Mouse (Mus musculus) myocyte (in vitro differentiated cells): ENCODE data around the gene Wnk4. TPM values are rescaled to one million over a fixed set of nuclear protein-coding genes. Genes with fewer than 3 reads are reported as not detected.
"Not testable (repeated sequence)": the region's sequence is repeated elsewhere in the genome, so short reads cannot be mapped to it uniquely, and the experiment has no call there.

Experiments
- H3K27me3 ChIP-seq: one replicate; pipeline ENCODE4 v1.6.1; 2011; ENCODE audit not compliant: control insufficient read depth, insufficient read depth, insufficient read length
- H3K36me3 ChIP-seq: one replicate; pipeline ENCODE4 v1.6.1; 2011; ENCODE audit not compliant: control insufficient read depth, insufficient read depth
- H3K4me2 ChIP-seq: one replicate; pipeline ENCODE4 v1.6.1; 2011; ENCODE audit warnings: low read depth, control low read depth
- H3K4me3 ChIP-seq: one replicate; pipeline ENCODE4 v1.5.1; 2011; ENCODE audit warnings: mild to moderate bottlenecking, control low read depth, moderate library complexity
- H3K79me2 ChIP-seq: one replicate; pipeline ENCODE4 v1.6.1; 2011; ENCODE audit not compliant: control insufficient read depth, insufficient read depth
- H3ac ChIP-seq: one replicate; pipeline ENCODE4 v1.6.1; 2011; ENCODE audit not compliant: control insufficient read depth, insufficient read length
- CEBPB ChIP-seq: IDR thresholded peaks from 2 replicates; pipeline ENCODE4 v1.6.1; 2011; ENCODE audit warnings: mild to moderate bottlenecking, moderate library complexity; ENCODE audit not compliant: poor library complexity, insufficient read depth, severe bottlenecking
- E2F4 ChIP-seq: IDR thresholded peaks from one replicate; pipeline ENCODE4 v1.6.1; 2011; ENCODE audit warnings: mild to moderate bottlenecking, control low read depth, moderate library complexity; ENCODE audit not compliant: insufficient read depth
- MAX ChIP-seq: IDR thresholded peaks from one replicate; pipeline ENCODE4 v1.6.1; 2011; ENCODE audit warnings: low read depth, mild to moderate bottlenecking, control low read depth
- MYOD1 ChIP-seq, 3 experiments: IDR thresholded peaks; one replicate each; pipeline ENCODE4 v1.6.1; 2011; ENCODE audit warnings: control low read depth in 2 of 3, low read depth in 2 of 3, mild to moderate bottlenecking in 2 of 3, moderate library complexity in 1 of 3; ENCODE audit not compliant: insufficient read length in 2 of 3, control insufficient read depth in 1 of 3
- MYOG ChIP-seq, 3 experiments: IDR thresholded peaks; one replicate each; pipeline ENCODE4 v1.6.1; 2011; ENCODE audit warnings: control low read depth in 2 of 3, low read depth in 2 of 3, mild to moderate bottlenecking in 2 of 3; ENCODE audit not compliant: insufficient read length in 2 of 3, control insufficient read depth in 1 of 3, insufficient read depth in 1 of 3
- POLR2A ChIP-seq: IDR thresholded peaks from one replicate; pipeline ENCODE4 v1.6.1; 2011; ENCODE audit warnings: low read depth, mild to moderate bottlenecking, control low read depth, moderate library complexity; ENCODE audit not compliant: insufficient read length
- POLR2AphosphoS2 ChIP-seq: IDR thresholded peaks from one replicate; pipeline ENCODE4 v1.6.1; 2011; ENCODE audit warnings: low read depth, control low read depth; ENCODE audit not compliant: insufficient read length
- REST ChIP-seq: IDR thresholded peaks from one replicate; pipeline ENCODE4 v1.6.1; 2011; ENCODE audit warnings: mild to moderate bottlenecking, control low read depth, moderate library complexity; ENCODE audit not compliant: insufficient read depth, insufficient read length
- SRF ChIP-seq: IDR thresholded peaks from one replicate; pipeline ENCODE4 v1.6.1; 2011; ENCODE audit warnings: low read depth; ENCODE audit not compliant: control insufficient read depth, insufficient read length
- TCF12 ChIP-seq: IDR thresholded peaks from one replicate; pipeline ENCODE4 v1.6.1; 2011; ENCODE audit warnings: mild to moderate bottlenecking, control low read depth; ENCODE audit not compliant: poor library complexity, insufficient read depth, severe bottlenecking
- TCF3 ChIP-seq: IDR thresholded peaks from one replicate; pipeline ENCODE4 v1.6.1; 2011; ENCODE audit warnings: low read depth, control low read depth; ENCODE audit not compliant: insufficient read length
- USF1 ChIP-seq: IDR thresholded peaks from one replicate; pipeline ENCODE4 v1.6.1; 2011; ENCODE audit warnings: low read depth, mild to moderate bottlenecking, control low read depth, moderate library complexity
- polyA plus RNA-seq: library from polyadenylated mRNA; unstranded; fragments of >200 nt; fragmentation: generic; extraction: Trizol; gene quantifications from one replicate; pipeline ENCODE4 v1.2.1, GENCODE M21; 2012; ENCODE audit warnings: missing spikeins

The Wnk4 gene
- polyA plus RNA-seq, 1 experiment: 0.19 TPM

DNA sequence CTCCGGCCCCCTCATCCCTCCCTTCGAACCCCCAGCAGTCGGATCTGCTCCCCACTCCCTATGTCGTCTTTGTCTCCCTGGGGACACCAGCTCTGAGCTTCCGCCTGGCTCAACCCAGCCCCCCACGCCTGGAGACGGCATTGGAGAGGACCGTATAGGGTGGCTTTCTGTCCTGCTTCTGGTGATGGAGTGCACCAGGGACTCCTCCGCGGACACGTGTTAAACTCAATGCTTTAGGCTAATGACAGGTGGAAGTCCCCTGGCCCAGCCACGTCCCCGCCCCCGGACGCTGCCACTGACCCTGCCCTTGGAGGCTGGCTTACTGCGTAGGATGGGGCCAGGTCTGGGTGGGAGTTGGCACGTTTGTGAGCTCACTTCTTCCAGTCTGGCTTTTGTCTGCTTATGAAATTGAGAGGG is 56.1 kb downstream of the Wnk4 start:
- peaks cover 25% of the 10 kb centered on the region for H3K36me3 ChIP-seq
- peak overlapping the region; percentile 29 for H3ac ChIP-seq
- peak overlapping the region; percentile 89 for H3K4me2 ChIP-seq
- TF ChIP-seq TCF3: no peak
- peak in 2 of 3 experiments; percentile 21 to 27 for TF ChIP-seq MYOD1 (IDR thresholded peaks at IDR 0.05; ENCODE audit: control insufficient read depth in 1 of 3, insufficient read length in 2 of 3, low read depth in 2 of 3)
- no peaks in the 10 kb centered on the region for H3K27me3 ChIP-seq
- peaks cover 29% of the 10 kb centered on the region for H3K79me2 ChIP-seq
- peak overlapping the region; percentile 95 for H3K4me3 ChIP-seq

DNA sequence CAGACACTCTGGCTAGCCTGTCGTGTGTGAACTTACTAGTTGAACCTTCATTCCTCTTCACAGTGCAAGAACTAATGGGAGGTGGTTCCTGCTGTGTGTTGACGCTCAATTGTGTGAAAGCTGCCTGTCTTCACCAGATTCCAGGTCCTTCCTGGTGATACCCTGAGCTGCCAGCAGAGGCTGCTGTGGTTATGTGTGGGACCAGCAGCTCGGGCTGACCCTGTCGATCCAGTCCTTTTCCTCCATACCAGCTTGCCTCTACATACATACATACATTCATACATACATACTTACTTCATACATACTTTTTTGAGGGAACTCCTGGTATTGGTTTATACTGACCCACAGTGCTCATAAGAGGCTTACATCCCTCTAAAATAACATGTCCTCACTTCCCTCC is 63.2 kb downstream of the Wnk4 start:
- TF ChIP-seq POLR2A (no peak), POLR2AphosphoS2 (peak; percentile 4)
- Histone ChIP-seq H3K36me3 (peaks cover 54% of the 10 kb centered on the region), H3K79me2 (peaks cover 4% of the 10 kb centered on the region), H3ac (no peak overlapping the region), H3K4me3 (no peak overlapping the region), H3K4me2 (no peak overlapping the region), H3K27me3 (no peaks in the 10 kb centered on the region)

DNA sequence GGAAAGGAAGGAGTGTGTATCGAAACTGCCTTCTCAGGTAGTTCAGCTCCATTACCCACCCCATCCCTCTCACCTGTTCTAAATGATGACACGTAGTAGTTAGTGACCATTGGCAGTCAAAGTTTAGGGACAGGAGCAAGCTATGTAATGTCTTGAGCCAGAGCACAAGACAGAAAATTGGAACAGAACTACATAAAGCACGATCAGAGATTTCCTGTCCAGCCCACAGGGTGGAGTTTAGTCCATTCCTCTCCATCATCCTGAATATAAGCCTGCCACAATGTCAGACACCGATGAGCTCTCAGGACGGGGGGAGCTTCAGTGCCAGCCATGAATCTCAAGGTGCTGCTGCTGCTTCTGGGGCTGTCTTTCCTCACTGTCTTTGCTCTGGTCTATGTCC is 64.4 kb downstream of the Wnk4 start, which contains the start of gene Aoc2:
Gene Aoc2 (plus strand): TSS at position 301 of the 400 bp plus-strand sequence.
- H3K27me3 ChIP-seq: no peaks in the 10 kb centered on the region
- TF ChIP-seq TCF3 (no peak), E2F4 (no peak)
- H3K4me3 ChIP-seq: no peak within 1 kb of the TSS
- H3K79me2 ChIP-seq: no peaks in the 10 kb centered on the region
- no peak within 1 kb of the TSS for H3K4me2 ChIP-seq
- no peak within 1 kb of the TSS for H3ac ChIP-seq
- H3K36me3 ChIP-seq: peaks cover 47% of the 10 kb centered on the region

DNA sequence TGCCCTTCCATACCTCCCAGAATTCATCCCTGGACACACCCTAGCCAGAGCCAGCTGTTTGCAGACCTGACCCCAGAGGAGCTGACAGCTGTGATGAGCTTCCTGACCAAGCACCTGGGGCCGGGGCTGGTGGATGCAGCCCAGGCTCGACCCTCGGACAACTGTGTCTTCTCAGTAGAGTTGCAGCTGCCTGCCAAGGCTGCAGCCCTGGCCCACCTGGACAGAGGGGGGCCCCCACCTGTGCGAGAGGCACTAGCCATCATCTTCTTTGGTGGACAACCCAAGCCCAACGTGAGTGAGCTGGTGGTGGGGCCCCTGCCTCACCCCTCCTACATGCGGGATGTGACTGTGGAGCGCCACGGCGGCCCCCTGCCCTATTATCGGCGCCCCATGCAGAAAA is 64.8 kb downstream of the Wnk4 start:
- not testable (repeated sequence) for H3ac ChIP-seq, H3K4me3 ChIP-seq, H3K79me2 ChIP-seq, H3K4me2 ChIP-seq, H3K27me3 ChIP-seq
- peaks cover 42% of the 10 kb centered on the region for H3K36me3 ChIP-seq

DNA sequence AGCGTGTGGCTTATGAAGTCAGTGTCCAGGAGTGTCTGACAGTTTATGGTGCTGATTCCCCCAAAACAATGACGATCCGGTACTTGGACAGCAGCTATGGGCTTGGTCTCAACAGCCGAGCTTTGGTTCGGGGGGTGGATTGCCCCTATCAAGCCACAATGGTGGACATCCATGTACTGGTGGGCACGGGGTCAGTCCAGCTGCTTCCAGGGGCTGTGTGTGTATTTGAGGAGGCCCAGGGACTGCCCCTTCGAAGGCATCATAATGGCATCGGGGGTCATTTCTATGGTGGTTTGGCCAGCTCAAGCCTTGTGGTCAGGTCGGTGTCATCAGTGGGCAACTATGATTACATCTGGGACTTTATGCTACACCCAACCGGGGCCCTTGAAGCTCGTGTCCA is 65.8 kb downstream of the Wnk4 start:
- no peaks in the 10 kb centered on the region for H3K27me3 ChIP-seq
- no peaks in the 10 kb centered on the region for H3K79me2 ChIP-seq
- H3K4me2 ChIP-seq: no peak overlapping the region
- no peak overlapping the region for H3ac ChIP-seq
- TF ChIP-seq USF1 (no peak), TCF12 (no peak), SRF (no peak), MYOD1 (IDR thresholded peaks at IDR 0.05; ENCODE audit: control insufficient read depth in 1 of 3, insufficient read length in 2 of 3, low read depth in 2 of 3) (no peak), CEBPB (no peak), REST (no peak), TCF3 (no peak), MAX (no peak), E2F4 (no peak), MYOG (IDR thresholded peaks at IDR 0.05; ENCODE audit: control insufficient read depth in 1 of 3, insufficient read depth in 1 of 3, insufficient read length in 2 of 3, low read depth in 2 of 3) (no peak), POLR2A (no peak), POLR2AphosphoS2 (no peak)
- no peak overlapping the region for H3K4me3 ChIP-seq
- peaks cover 33% of the 10 kb centered on the region for H3K36me3 ChIP-seq

Other genes starting within 250 kb of the Wnk4 start
- 19.8 TPM for gene Naglu, start 190.6 kb upstream of the Wnk4 start, polyA plus RNA-seq
- 0.49 TPM for gene Hsd17b1, start 182.2 kb upstream of the Wnk4 start, polyA plus RNA-seq
- 39.7 TPM for gene Coasy, start 178.0 kb upstream of the Wnk4 start, polyA plus RNA-seq
- 29.3 TPM for gene Mlx, start 173.3 kb upstream of the Wnk4 start, polyA plus RNA-seq
- gene Psmc3ip, start 165.1 kb upstream of the Wnk4 start, polyA plus RNA-seq: 7.1 TPM
- gene Retreg3, start 140.7 kb upstream of the Wnk4 start, polyA plus RNA-seq: 41.2 TPM
- 87.5 TPM for gene Tubg1, start 140.6 kb upstream of the Wnk4 start, polyA plus RNA-seq
- 0.18 TPM for gene Tubg2, start 104.7 kb upstream of the Wnk4 start, polyA plus RNA-seq
- gene Cntnap1, start 90.0 kb upstream of the Wnk4 start, polyA plus RNA-seq: 1.3 TPM
- gene Plekhh3, start 89.2 kb upstream of the Wnk4 start, polyA plus RNA-seq: 53.6 TPM
- gene Ccr10, start 85.1 kb upstream of the Wnk4 start, polyA plus RNA-seq: 0.56 TPM
- 13.7 TPM for gene Ezh1, start 34.1 kb upstream of the Wnk4 start, polyA plus RNA-seq
- gene Ramp2, start 14.5 kb upstream of the Wnk4 start, polyA plus RNA-seq: 2.5 TPM
- 141 TPM for gene Vps25, start 6.9 kb upstream of the Wnk4 start, polyA plus RNA-seq
- 0.07 TPM for gene Cntd1, start 18.4 kb downstream of the Wnk4 start, polyA plus RNA-seq
- 155 TPM for gene Coa3, start 18.5 kb downstream of the Wnk4 start, polyA plus RNA-seq
- gene Becn1, start 41.7 kb downstream of the Wnk4 start, polyA plus RNA-seq: 134 TPM
- gene Psme3, start 55.6 kb downstream of the Wnk4 start, polyA plus RNA-seq: 89.0 TPM
- 1.2 TPM for gene Aoc2, start 64.5 kb downstream of the Wnk4 start, polyA plus RNA-seq
- gene Aoc3, start 70.0 kb downstream of the Wnk4 start, polyA plus RNA-seq: 0.02 TPM
- gene G6pc, start 107.0 kb downstream of the Wnk4 start, polyA plus RNA-seq: not detected
- gene Aarsd1, start 157.0 kb downstream of the Wnk4 start, polyA plus RNA-seq: 31.2 TPM
- 3.8 TPM for gene Gm27029, start 164.2 kb downstream of the Wnk4 start, polyA plus RNA-seq
- 13.6 TPM for gene Rundc1, start 164.5 kb downstream of the Wnk4 start, polyA plus RNA-seq
- gene Ptges3l, start 164.8 kb downstream of the Wnk4 start, polyA plus RNA-seq: 58.8 TPM
- 2,022 TPM for gene Rpl27, start 181.7 kb downstream of the Wnk4 start, polyA plus RNA-seq
- gene Ifi35, start 187.8 kb downstream of the Wnk4 start, polyA plus RNA-seq: 24.8 TPM
- 20.9 TPM for gene Rnd2, start 204.4 kb downstream of the Wnk4 start, polyA plus RNA-seq
- 283 TPM for gene Vat1, start 205.7 kb downstream of the Wnk4 start, polyA plus RNA-seq